Mouse (Mus musculus) heart, adult 18-20 months (tissue): ENCODE measurements around the gene Emx2. TPM values are rescaled to one million over a fixed set of nuclear protein-coding genes. Genes with fewer than 3 reads are reported as not detected.

Source experiments
- DNase-seq, 2 experiments: peaks; one replicate each; pipeline ENCODE4 v3.0.0; 2021 to 2022; ENCODE audit warnings: mixed read lengths in 1 of 2
- long read RNA-seq, 2 experiments: library from polyadenylated mRNA; stranded (forward); transcript quantifications; one replicate each; pipeline ENCODE4 v2.0.0; 2021
- total RNA-seq, 2 experiments: library from RNA; stranded (reverse); gene quantifications; 2 replicates each; pipeline ENCODE4 v1.2.3; 2021

The Emx2 gene
- under 1 TPM in 1 of 2 experiments, not detected in 1; 0.10 TPM for total RNA-seq
- long read RNA-seq, experiment 1: 0 reads
- long read RNA-seq, experiment 2: 0 reads

- peak; percentile 27 to 42 for DNase-seq
These were observed at the start of gene Emx2 for GRCm38 (mm10) chr19:59457951-59458742. Gene Emx2 (plus strand): TSS chr19:59458372.

- DNase-seq: no peak
These were observed 44.0 kb upstream of the Emx2 start for GRCm38 (mm10) chr19:59414128-59414527.

GRCm38 (mm10) chr19:59418024-59418423, 40.1 kb upstream of the Emx2 start:
- peak; percentile 81 to 92 for DNase-seq

- DNase-seq: no peak
These were observed 39.5 kb upstream of the Emx2 start for GRCm38 (mm10) chr19:59418671-59419070.

- DNase-seq: no peak
These were observed 35.8 kb upstream of the Emx2 start for GRCm38 (mm10) chr19:59422393-59422792.

- no peak for DNase-seq
These were observed 34.5 kb upstream of the Emx2 start for GRCm38 (mm10) chr19:59423685-59424084.

- DNase-seq: no peak
These were observed 33.2 kb upstream of the Emx2 start for GRCm38 (mm10) chr19:59424975-59425374.

GRCm38 (mm10) chr19:59432286-59432685, 25.9 kb upstream of the Emx2 start:
- DNase-seq: no peak

GRCm38 (mm10) chr19:59450561-59451135, 7.5 kb upstream of the Emx2 start:
- no peak for DNase-seq

- no peak for DNase-seq
These were observed 6.7 kb upstream of the Emx2 start for GRCm38 (mm10) chr19:59451441-59451951.

GRCm38 (mm10) chr19:59452321-59452720, 5.9 kb upstream of the Emx2 start:
- DNase-seq: no peak

- DNase-seq: no peak
These were observed 4.6 kb upstream of the Emx2 start for GRCm38 (mm10) chr19:59453591-59453990.

- peak; percentile 51 to 87 for DNase-seq
These were observed 4.0 kb upstream of the Emx2 start for GRCm38 (mm10) chr19:59454196-59454595.

- DNase-seq: no peak
These were observed 2.5 kb upstream of the Emx2 start for GRCm38 (mm10) chr19:59455671-59456070.

- DNase-seq: no peak
These were observed 894 bp upstream of the Emx2 start for GRCm38 (mm10) chr19:59457011-59457945.

GRCm38 (mm10) chr19:59458743-59459135, 567 bp downstream of the Emx2 start:
- DNase-seq: no peak

GRCm38 (mm10) chr19:59459158-59459781, 1.1 kb downstream of the Emx2 start:
- peak in 1 of 2 experiments; percentile 39 for DNase-seq

GRCm38 (mm10) chr19:59459811-59460241, 1.7 kb downstream of the Emx2 start:
- peak in 1 of 2 experiments; percentile 58 for DNase-seq

GRCm38 (mm10) chr19:59460328-59461115, 2.4 kb downstream of the Emx2 start:
- DNase-seq: peak in 1 of 2 experiments; percentile 42

GRCm38 (mm10) chr19:59461481-59462421, 3.6 kb downstream of the Emx2 start:
- DNase-seq: no peak
